Mouse (Mus musculus) lung, postnatal 0 days (tissue): ENCODE data around the gene Htra1. TPM values are rescaled to one million over a fixed set of nuclear protein-coding genes. Genes with fewer than 3 reads are reported as not detected.

ENCODE experiments used
- ATAC-seq: fragments of 200-750 bp; cut with Nextera tagmentation; 2 replicates; pipeline ENCODE4 v1.8.0; 2017; ENCODE audit warnings: moderate library complexity
- DNase-seq: peaks from one replicate; pipeline ENCODE4 v3.0.0-alpha.2; 2016; ENCODE audit warnings: low spot score
- H3K27ac ChIP-seq: fragments of 300-500 bp; sonication (generic); 2 replicates; pipeline ENCODE4 v1.5.1; 2014; ENCODE audit warnings: antibody characterized with exemption, mild to moderate bottlenecking, low read length, mixed read lengths
- H3K27me3 ChIP-seq: fragments of 300-500 bp; sonication (generic); replicated peaks from 2 replicates; pipeline ENCODE4 v1.6.1; 2014; ENCODE audit warnings: low read length, mixed read lengths; ENCODE audit not compliant: insufficient read depth
- H3K36me3 ChIP-seq: fragments of 300-500 bp; sonication (generic); 2 replicates; pipeline ENCODE4 v1.6.1; 2014; ENCODE audit warnings: low read length, mixed read lengths; ENCODE audit not compliant: insufficient read depth
- H3K4me1 ChIP-seq: fragments of 300-500 bp; sonication (generic); 2 replicates; pipeline ENCODE4 v1.6.1; 2014; ENCODE audit warnings: antibody characterized with exemption, low read depth, low read length, mixed read lengths; ENCODE audit not compliant: insufficient read depth
- H3K4me2 ChIP-seq: fragments of 300-500 bp; sonication (generic); replicated peaks from 2 replicates; pipeline ENCODE4 v1.6.1; 2014; ENCODE audit warnings: low read depth, mild to moderate bottlenecking, low read length, moderate library complexity, mixed read lengths
- H3K4me3 ChIP-seq: fragments of 300-500 bp; sonication (generic); 2 replicates; pipeline ENCODE4 v1.5.1; 2014; ENCODE audit warnings: low read depth, low read length
- H3K9ac ChIP-seq: fragments of 300-500 bp; sonication (generic); replicated peaks from 2 replicates; pipeline ENCODE4 v1.6.1; 2014; ENCODE audit warnings: low read depth, mild to moderate bottlenecking
- H3K9me3 ChIP-seq: fragments of 300-500 bp; sonication (generic); 2 replicates; pipeline ENCODE4 v1.6.1; 2016; ENCODE audit warnings: low read length, mixed read lengths
- CTCF ChIP-seq: IDR thresholded peaks from 2 replicates; pipeline ENCODE4 v1.5.1; 2016; ENCODE audit warnings: antibody characterized with exemption, mild to moderate bottlenecking
- EP300 ChIP-seq: IDR thresholded peaks from 2 replicates; pipeline ENCODE4 v1.6.1; 2016; ENCODE audit warnings: antibody characterized with exemption, mild to moderate bottlenecking, control low read depth
- WGBS: fragments of 180-500 bp; shearing (Covaris S2); extraction: QIAGEN DNeasy Blood & Tissue Kit; methylation state at CpG from one replicate; pipeline ENCODE4 v1.1.7; 2014; 5-methylcytosine and 5-hydroxymethylcytosine counted together
- polyA plus RNA-seq: library from polyadenylated mRNA; unstranded; fragments of >200 nt; fragmentation: Nextera tagmentation; extraction: Ambion mirVana; gene quantifications from 2 replicates; pipeline ENCODE4 v1.2.1, GENCODE M21; 2015

Htra1 gene
- polyA plus RNA-seq, 1 experiment from 2014 or later, result 44.6 TPM

DNA sequence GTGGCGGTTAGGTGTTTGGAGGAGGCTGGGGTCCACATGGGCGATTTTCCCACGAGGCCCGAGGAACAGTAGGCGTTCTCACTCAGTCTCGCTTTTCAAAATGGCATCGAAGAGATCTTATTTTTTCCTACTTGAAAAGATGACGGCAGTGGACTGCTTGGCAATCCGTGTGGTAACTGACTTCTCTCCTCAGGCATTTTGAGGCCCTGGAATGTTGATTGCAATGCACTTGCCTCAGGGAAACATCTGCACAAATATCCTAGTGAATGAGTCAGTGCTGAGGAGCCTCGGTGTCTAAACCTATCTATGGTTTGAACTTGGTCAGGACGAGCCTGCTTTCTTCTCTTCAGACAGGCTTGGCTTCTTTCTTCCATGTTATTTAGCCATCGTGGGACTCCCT lies 10.4 kb downstream of the Htra1 start:
- Histone ChIP-seq H3K9ac (no peak overlapping the region), H3K9me3 (no peaks in the 10 kb centered on the region), H3K4me3 (no peak overlapping the region), H3K4me1 (no peaks in the 10 kb centered on the region), H3K36me3 (no peaks in the 10 kb centered on the region), H3K27me3 (no peaks in the 10 kb centered on the region), H3K27ac (no peak overlapping the region), H3K4me2 (no peak overlapping the region)
- 85% methylated on average over 12 of the region's 12 CpGs for whole genome bisulfite sequencing
- no peak for TF ChIP-seq CTCF
- TF ChIP-seq EP300, result no peak
- DNase-seq (no peak), ATAC-seq (no peak)

DNA sequence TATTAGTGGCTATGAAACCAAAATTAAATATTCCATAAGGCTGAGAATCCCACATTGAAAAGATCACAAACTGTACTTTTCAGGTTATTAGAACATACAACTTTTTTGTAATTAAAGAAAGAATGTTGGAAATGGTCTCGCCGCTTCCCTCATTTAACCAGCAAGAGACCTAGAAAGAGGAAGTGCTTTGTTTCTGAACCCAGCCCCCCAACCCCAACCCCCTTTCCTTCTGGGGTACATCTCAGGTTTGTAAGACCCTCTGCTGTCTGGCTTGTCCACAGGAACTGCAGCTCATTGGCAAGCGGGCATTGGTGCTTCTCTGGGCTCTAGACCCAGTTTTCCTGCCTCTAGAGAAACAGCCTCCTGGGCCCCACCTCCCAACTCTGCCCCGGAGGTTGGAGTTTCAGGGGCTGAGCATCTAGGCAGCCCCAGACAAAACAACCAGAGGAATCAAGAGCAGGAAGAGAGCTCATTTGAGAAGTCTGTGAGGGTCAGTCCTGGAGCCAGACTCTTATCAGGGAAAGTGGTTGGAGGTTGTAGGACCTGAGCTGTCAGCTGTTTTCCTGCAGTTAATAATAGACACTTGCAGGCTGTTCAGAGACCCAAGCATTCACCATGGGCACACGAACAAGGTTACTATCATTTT lies 12.8 kb downstream of the Htra1 start:
- Histone ChIP-seq H3K4me1 (no peaks in the 10 kb centered on the region), H3K36me3 (no peaks in the 10 kb centered on the region), H3K4me2 (no peak overlapping the region), H3K27ac (no peak overlapping the region), H3K9me3 (no peaks in the 10 kb centered on the region), H3K4me3 (no peak overlapping the region), H3K9ac (no peak overlapping the region), H3K27me3 (no peaks in the 10 kb centered on the region)
- ATAC-seq (no peak), DNase-seq (no peak)
- no peak for TF ChIP-seq CTCF
- TF ChIP-seq EP300, result no peak
- WGBS, result 42% methylated on average over 5 of the region's 5 CpGs

DNA sequence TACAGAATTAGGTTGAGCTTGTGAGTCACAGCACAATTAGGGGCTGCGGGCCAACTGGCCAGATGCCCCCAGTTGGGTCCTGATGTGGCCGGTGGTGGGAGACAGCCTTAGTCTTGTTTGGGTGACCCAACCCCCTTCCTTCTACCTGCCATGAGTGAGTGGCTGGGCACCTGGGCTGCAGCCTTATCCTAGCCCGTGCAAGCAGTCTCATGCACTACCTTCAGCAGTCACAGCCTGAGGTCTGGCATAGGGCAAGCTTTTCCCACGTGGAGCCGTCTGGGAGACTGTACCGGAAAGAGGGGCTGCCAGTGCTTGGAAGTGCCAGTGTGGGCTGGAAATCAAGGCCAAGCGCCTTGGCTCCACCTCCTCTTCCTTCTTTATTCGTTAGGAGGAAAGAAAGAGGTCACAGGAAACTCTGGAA lies 13.4 kb downstream of the Htra1 start:
- no peak overlapping the region for H3K4me2 ChIP-seq
- 19% methylated on average over 8 of the region's 8 CpGs for WGBS

DNA sequence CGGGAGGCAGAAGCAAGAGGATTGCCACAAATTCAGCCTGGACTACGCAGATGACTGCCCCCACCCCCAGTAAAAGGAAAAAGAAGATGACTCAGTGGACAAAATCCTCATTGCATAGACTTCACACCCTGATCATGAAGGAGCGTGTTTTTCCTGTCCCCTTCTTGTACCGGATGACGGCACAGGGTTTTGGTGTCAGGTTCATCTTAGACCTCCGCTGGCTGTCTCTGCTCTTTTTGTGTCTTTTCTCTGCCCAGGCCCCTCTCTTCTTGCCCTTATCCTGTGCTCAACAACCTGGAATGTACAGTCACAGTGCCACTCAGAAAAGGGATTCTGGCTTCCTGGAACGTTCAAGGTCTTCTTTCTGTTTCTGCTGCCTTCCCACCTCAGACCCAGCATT lies 14.6 kb downstream of the Htra1 start:
- H3K27ac ChIP-seq, result no peak overlapping the region
- ATAC-seq, result no peak
- no peak overlapping the region for H3K9ac ChIP-seq

More for the DNA sequence above, 13.4 kb downstream of the Htra1 start:
- peak; percentile 64 for ATAC-seq
- peak; percentile 62 for DNase-seq
- Histone ChIP-seq H3K27ac (no peak overlapping the region), H3K4me3 (no peak overlapping the region), H3K4me1 (no peaks in the 10 kb centered on the region), H3K9ac (no peak overlapping the region), H3K36me3 (no peaks in the 10 kb centered on the region), H3K27me3 (no peaks in the 10 kb centered on the region), H3K9me3 (no peaks in the 10 kb centered on the region)
- TF ChIP-seq EP300, result no peak
- no peak for TF ChIP-seq CTCF

DNA sequence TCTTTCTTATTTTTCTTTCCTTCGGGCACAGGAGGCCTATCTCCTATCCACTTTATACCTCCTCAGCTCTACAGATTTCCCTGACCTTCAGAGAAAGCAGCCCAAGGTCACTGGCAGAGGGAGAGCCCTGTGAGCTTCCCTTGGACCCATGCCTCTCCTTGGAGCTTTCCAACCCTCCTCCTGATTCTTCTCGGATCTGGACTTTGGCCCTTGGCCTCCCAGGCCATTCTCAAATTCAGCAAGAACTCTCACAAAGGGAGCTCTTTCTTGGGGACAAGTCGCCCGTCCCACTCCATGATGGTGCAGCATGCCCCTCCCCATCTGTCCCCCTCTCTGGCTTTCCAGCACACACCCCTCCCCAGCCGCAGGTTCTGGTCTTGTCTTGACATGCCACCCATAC lies 15.1 kb downstream of the Htra1 start:
- no peak for ATAC-seq
- DNase-seq, result no peak
- H3K9me3 ChIP-seq, result no peaks in the 10 kb centered on the region
- TF ChIP-seq EP300 (no peak), CTCF (no peak)
- H3K4me2 ChIP-seq, result no peak overlapping the region
- H3K4me1 ChIP-seq, result no peaks in the 10 kb centered on the region
- H3K9ac ChIP-seq, result no peak overlapping the region
- H3K4me3 ChIP-seq, result no peak overlapping the region
- H3K27ac ChIP-seq, result no peak overlapping the region
- WGBS, result 87% methylated on average over 5 of the region's 5 CpGs
- no peaks in the 10 kb centered on the region for H3K36me3 ChIP-seq
- no peaks in the 10 kb centered on the region for H3K27me3 ChIP-seq

More for the DNA sequence above, 14.6 kb downstream of the Htra1 start:
- Histone ChIP-seq H3K27me3 (no peaks in the 10 kb centered on the region), H3K4me1 (no peaks in the 10 kb centered on the region), H3K4me2 (no peak overlapping the region), H3K36me3 (no peaks in the 10 kb centered on the region), H3K4me3 (no peak overlapping the region), H3K9me3 (no peaks in the 10 kb centered on the region)
- TF ChIP-seq EP300 (no peak), CTCF (no peak)
- DNase-seq, result no peak
- WGBS, result 89% methylated on average over 7 of the region's 7 CpGs

DNA sequence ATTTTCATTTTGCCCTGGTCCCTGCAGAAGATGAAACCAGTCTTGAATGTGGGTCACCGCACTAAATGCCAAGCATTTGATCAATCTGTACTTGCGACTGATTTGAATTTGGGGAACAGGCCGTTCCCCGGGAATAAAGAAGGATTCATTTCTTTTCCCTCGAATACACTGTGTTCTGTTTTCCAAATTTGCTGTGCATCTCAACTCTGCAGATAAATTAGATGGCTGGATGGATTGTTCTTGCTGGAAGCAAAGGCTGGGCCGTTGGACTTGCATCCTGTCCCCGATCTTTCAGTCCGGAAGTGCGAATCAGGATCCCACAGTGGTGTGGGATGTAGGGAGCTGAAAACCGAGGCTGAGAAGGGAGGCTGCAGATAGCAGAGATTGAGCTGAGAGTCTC lies 17.5 kb downstream of the Htra1 start:
- Histone ChIP-seq H3K27me3 (no peaks in the 10 kb centered on the region), H3K4me3 (no peak overlapping the region), H3K4me2 (no peak overlapping the region), H3K36me3 (no peaks in the 10 kb centered on the region), H3K9me3 (no peaks in the 10 kb centered on the region), H3K4me1 (no peaks in the 10 kb centered on the region), H3K9ac (no peak overlapping the region), H3K27ac (no peak overlapping the region)
- TF ChIP-seq EP300, result no peak
- TF ChIP-seq CTCF, result no peak
- ATAC-seq (no peak), DNase-seq (no peak)
- 87% methylated on average over 10 of the region's 10 CpGs for WGBS

DNA sequence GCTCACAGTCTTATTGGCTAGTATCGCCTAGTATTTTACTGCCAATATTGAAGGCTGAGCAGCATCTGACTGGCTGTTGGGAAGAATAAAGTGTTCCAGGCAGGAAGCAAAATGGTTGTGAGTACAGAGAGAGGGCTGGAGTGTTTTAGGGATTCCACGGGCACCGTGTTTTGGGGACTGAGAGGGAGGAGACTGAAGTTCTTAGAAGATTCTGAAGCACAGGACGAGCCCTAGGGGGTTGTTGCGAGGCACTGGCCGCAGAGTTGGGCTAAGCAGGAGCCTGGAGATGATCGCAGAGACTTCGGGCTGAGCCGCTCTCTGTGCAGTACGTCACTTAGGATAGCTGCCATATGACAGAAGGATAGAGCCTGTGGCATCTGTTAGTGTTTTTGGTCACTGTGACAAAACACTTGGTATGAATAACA lies 18.3 kb downstream of the Htra1 start:
- H3K27ac ChIP-seq, result no peak overlapping the region
- no peak overlapping the region for H3K4me3 ChIP-seq
- TF ChIP-seq EP300, result no peak
- no peak overlapping the region for H3K9ac ChIP-seq
- H3K36me3 ChIP-seq, result no peaks in the 10 kb centered on the region
- no peak for ATAC-seq
- no peaks in the 10 kb centered on the region for H3K4me1 ChIP-seq
- 81% methylated on average over 10 of the region's 10 CpGs for WGBS
- H3K27me3 ChIP-seq, result no peaks in the 10 kb centered on the region
- DNase-seq, result no peak
- no peak overlapping the region for H3K4me2 ChIP-seq
- no peaks in the 10 kb centered on the region for H3K9me3 ChIP-seq
